Mouse (Mus musculus): Measurements from ENCODE around the gene Ctu1. TPM values are rescaled to one million over a fixed set of nuclear protein-coding genes. Genes with fewer than 3 reads are reported as not detected.
A peak's percentile ranks its signal among the peaks of the same experiment; 100 is the strongest.
"Not testable (repeated sequence)": the region's sequence is repeated elsewhere in the genome, so short reads cannot be mapped to it uniquely, and the experiment has no call there.

Gene Ctu1
- polyA plus RNA-seq, 1 experiment, result 25.4 TPM

DNA sequence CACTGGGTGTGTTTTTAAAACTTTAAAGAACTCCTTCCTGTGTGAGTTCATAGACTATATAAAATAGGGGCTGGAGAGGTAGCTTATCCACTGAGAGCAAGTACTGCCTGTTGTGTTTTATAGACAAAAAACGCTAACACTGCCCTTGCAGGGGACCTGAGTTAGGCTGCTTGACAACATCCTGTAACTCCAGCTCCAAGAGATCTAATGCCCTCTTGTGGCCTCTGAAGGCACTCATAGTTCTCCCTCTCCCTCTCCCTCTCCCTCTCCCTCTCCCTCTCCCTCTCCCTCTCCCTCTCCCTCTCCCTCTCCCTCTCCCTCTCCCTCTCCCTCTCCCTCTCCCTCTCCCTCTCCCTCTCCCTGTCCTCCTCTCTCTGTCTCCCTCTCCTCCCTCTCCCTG is 10.7 kb downstream of the Ctu1 start:
- DNase-seq (ENCODE audit: low read depth), result not testable (repeated sequence)
- peak; percentile 30; the same call in 1 of the 2 replicates for TF ChIP-seq CTCF (IDR thresholded peaks at IDR 0.05; ENCODE audit: borderline replicate concordance, extremely low read depth, insufficient read depth, insufficient read length)

DNA sequence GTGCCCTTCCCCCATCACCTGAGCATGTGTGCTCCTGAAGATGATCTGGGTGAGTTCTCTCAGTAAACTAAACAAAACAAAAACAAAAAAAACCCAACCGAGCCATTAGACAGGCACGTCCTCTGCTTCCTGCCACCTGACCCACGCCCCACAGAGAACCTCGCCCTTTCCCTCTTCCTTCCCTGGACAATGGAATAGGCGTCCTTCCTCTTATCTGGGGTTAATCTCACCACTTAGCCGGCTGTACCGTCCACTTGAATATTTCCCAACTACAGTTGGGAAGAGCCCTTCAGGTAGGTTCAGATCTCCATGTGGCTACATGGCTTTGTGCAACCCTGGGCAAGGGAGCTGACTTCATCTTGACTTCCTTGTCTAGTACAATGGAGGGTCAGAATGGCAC is 13.3 kb downstream of the Ctu1 start:
- TF ChIP-seq POLR2A (IDR thresholded peaks at IDR 0.05; ENCODE audit: borderline replicate concordance, extremely low read depth, insufficient read depth, insufficient read length, poor library complexity, severe bottlenecking), result no peak
- TF ChIP-seq CTCF (IDR thresholded peaks at IDR 0.05; ENCODE audit: borderline replicate concordance, extremely low read depth, insufficient read depth, insufficient read length), result no peak
- no peak for DNase-seq (ENCODE audit: low read depth)

DNA sequence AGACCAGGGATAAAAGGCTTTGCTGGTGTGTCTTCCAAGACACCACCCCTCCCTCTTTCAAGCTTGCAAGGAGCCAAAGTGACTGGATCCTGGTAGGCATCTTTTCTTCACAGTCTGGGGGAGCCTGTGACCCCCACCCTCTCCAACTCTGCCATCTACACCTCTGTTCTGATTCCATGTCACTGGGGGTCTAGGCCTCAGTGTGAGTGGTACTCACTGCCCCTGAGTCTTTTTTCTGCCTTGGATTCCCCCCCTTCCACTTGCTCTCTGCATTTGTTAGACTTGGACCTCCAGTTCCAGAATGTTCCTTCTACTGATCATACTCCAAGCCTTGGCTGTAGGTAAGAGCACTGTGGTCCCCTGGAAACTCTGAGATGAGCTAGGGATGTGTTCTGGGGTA is 18.3 kb downstream of the Ctu1 start, which contains the start of gene Klk14:
Klk14 (plus strand) TSS at position 301 of the 400 bp plus-strand sequence.
- no peak for DNase-seq (ENCODE audit: low read depth)
- TF ChIP-seq POLR2A (IDR thresholded peaks at IDR 0.05; ENCODE audit: borderline replicate concordance, extremely low read depth, insufficient read depth, insufficient read length, poor library complexity, severe bottlenecking) (no peak), CTCF (IDR thresholded peaks at IDR 0.05; ENCODE audit: borderline replicate concordance, extremely low read depth, insufficient read depth, insufficient read length) (no peak)

DNA sequence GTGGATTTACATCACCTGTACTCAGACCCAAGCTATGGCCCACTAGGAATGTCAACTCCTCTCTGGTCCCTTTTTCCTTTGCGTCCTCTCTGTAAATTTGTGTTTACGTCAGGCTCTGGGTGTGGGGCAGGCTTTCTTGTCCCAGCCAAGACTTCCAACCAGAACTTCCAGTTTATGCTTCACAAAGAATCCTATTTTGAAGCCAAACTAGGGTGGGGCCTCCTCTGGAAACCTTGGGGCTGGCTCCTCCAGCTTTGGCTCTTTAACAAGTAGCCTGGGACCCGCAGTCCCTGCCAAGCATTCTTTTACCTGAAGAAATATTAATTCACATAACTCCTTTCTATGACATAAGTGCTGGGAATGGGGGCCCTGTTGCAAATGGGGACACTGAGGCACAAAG is 38.2 kb downstream of the Ctu1 start:
- TF ChIP-seq POLR2A (IDR thresholded peaks at IDR 0.05; ENCODE audit: borderline replicate concordance, extremely low read depth, insufficient read depth, insufficient read length, poor library complexity, severe bottlenecking) (no peak), CTCF (IDR thresholded peaks at IDR 0.05; ENCODE audit: borderline replicate concordance, extremely low read depth, insufficient read depth, insufficient read length) (no peak)
- no peak for DNase-seq (ENCODE audit: low read depth)

DNA sequence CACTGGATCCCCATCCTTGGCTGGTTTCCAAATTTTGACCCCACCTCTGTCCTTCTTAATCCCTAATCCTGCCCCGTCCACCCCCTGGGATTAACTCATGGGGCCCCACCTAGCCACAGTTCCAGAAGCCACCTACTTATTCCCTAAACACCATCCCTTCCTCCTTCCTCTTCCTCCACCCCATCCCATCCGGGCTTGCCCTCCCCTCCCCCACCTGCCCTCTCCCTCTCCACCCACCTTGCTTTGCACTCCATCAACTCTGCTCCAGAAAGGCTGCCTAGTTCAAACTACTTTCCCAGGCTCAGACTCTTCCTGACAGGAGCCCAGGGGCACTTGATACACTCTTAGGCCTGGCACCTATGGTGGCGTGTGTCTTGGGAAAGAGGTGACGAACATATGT is 40.5 kb downstream of the Ctu1 start, which contains the start of gene Klk13:
Klk13 (plus strand) TSS at position 301 of the 400 bp plus-strand sequence.
- no peak for TF ChIP-seq POLR2A (IDR thresholded peaks at IDR 0.05; ENCODE audit: borderline replicate concordance, extremely low read depth, insufficient read depth, insufficient read length, poor library complexity, severe bottlenecking)
- no peak for TF ChIP-seq CTCF (IDR thresholded peaks at IDR 0.05; ENCODE audit: borderline replicate concordance, extremely low read depth, insufficient read depth, insufficient read length)
- DNase-seq (ENCODE audit: low read depth), result no peak

DNA sequence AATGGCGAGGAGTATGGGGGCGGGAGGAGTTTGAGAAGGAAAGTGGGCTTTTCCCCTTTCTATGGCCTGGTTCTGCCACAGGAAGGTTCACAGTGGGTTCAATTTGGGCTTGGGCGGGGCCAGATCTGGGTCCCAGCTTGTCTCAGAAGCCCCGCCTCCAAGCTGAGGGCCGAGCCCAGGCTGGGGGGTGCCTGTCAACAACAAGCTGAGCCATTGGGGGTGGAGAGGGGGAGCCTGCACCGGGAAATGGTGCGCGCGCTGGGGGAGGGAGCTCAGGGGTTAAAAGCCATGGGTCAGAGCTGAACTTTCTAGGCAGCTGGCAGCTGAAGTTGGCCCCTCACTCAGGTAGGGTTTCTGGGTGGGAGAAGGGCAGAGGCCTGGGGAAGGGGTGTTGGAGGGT is 41.1 kb downstream of the Ctu1 start:
- no peak for DNase-seq (ENCODE audit: low read depth)
- TF ChIP-seq POLR2A (IDR thresholded peaks at IDR 0.05; ENCODE audit: borderline replicate concordance, extremely low read depth, insufficient read depth, insufficient read length, poor library complexity, severe bottlenecking), result no peak
- no peak for TF ChIP-seq CTCF (IDR thresholded peaks at IDR 0.05; ENCODE audit: borderline replicate concordance, extremely low read depth, insufficient read depth, insufficient read length)

DNA sequence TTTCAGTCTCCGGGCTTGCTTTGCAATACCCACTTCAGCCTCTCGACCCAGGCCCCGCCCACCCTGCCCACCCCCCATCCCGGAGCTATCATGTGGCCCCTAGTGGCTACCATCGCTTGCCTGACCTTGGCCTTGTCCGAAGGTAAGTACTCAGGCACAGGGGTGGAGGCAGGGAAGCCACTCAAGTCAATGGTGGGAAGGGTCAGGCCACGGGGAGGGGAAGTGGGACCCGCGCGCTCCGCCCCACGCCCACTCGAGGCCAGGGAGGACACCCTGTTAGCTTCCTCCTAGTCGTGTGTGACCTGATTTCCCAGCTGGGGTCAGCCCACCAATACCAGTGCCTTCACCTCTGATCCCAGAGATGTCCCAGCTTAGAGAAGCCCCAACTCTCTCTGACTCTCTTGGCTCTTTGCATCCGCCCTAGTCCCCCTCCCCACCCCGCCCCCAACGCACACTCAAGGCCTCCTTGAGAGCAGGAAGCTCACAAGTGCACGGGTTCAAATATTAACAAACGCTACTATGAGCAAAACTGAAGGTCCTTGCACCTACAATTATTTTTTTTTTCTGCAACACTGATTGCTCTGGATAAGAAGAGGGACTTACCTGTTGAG is 42.0 kb downstream of the Ctu1 start:
- no peak for TF ChIP-seq POLR2A (IDR thresholded peaks at IDR 0.05; ENCODE audit: borderline replicate concordance, extremely low read depth, insufficient read depth, insufficient read length, poor library complexity, severe bottlenecking)
- TF ChIP-seq CTCF (IDR thresholded peaks at IDR 0.05; ENCODE audit: borderline replicate concordance, extremely low read depth, insufficient read depth, insufficient read length), result no peak
- no peak for DNase-seq (ENCODE audit: low read depth)

Other genes starting within 250 kb of the Ctu1 start
- gene Lim2, start 244.3 kb upstream of the Ctu1 start, polyA plus RNA-seq (2012; rRNA removed), result 0.10 and 0.16 TPM in 2 replicates
- 0.08 TPM in 1 of 2 replicates, not detected in the other for gene Nkg7, start 234.9 kb upstream of the Ctu1 start, polyA plus RNA-seq (2012; rRNA removed)
- gene Cldnd2, start 231.2 kb upstream of the Ctu1 start, polyA plus RNA-seq (2012; rRNA removed), result not detected in 2 replicates
- gene Etfb, start 227.9 kb upstream of the Ctu1 start, polyA plus RNA-seq (2012; rRNA removed), result 69.0 and 71.0 TPM in 2 replicates
- 1.2 and 1.3 TPM in 2 replicates for gene Gm45233, start 227.9 kb upstream of the Ctu1 start, polyA plus RNA-seq (2012; rRNA removed)
- gene Vsig10l, start 208.9 kb upstream of the Ctu1 start, polyA plus RNA-seq (2012; rRNA removed), result 7.0 and 9.5 TPM in 2 replicates
- gene Iglon5, start 181.9 kb upstream of the Ctu1 start, polyA plus RNA-seq (2012; rRNA removed), result 96.2 and 140 TPM in 2 replicates
- 0.04 TPM in 1 of 2 replicates, not detected in the other for gene 4931406B18Rik, start 166.1 kb upstream of the Ctu1 start, polyA plus RNA-seq (2012; rRNA removed)
- 1.5 and 1.7 TPM in 2 replicates for gene Cd33, start 127.6 kb upstream of the Ctu1 start, polyA plus RNA-seq (2012; rRNA removed)
- 10.8 and 11.8 TPM in 2 replicates for gene Zfp658, start 109.8 kb upstream of the Ctu1 start, polyA plus RNA-seq (2012; rRNA removed)
- gene Zfp719, start 92.4 kb upstream of the Ctu1 start, polyA plus RNA-seq (2012; rRNA removed), result 7.6 and 9.2 TPM in 2 replicates
- 0.47 and 0.57 TPM in 2 replicates for gene Zfp819, start 64.8 kb upstream of the Ctu1 start, polyA plus RNA-seq (2012; rRNA removed)
- gene Ceacam18, start 37.3 kb upstream of the Ctu1 start, polyA plus RNA-seq (2012; rRNA removed), result 0.05 TPM in 1 of 2 replicates, not detected in the other
- 0.19 and 0.27 TPM in 2 replicates for gene Siglece, start 11.9 kb upstream of the Ctu1 start, polyA plus RNA-seq (2012; rRNA removed)
- 0.11 and 0.16 TPM in 2 replicates for gene Klk14, start 18.4 kb downstream of the Ctu1 start, polyA plus RNA-seq (2012; rRNA removed)
- 0.04 and 0.14 TPM in 2 replicates for gene Klk13, start 40.6 kb downstream of the Ctu1 start, polyA plus RNA-seq (2012; rRNA removed)
- gene Klk12, start 96.9 kb downstream of the Ctu1 start, polyA plus RNA-seq (2012; rRNA removed), result not detected in 2 replicates
- 0.35 TPM in 1 of 2 replicates, not detected in the other for gene Klk11, start 102.6 kb downstream of the Ctu1 start, polyA plus RNA-seq (2012; rRNA removed)
- 0.21 and 0.49 TPM in 2 replicates for gene Klk10, start 109.0 kb downstream of the Ctu1 start, polyA plus RNA-seq (2012; rRNA removed)
- gene Klk9, start 119.9 kb downstream of the Ctu1 start, polyA plus RNA-seq (2012; rRNA removed), result not detected in 2 replicates
- 3.2 and 4.8 TPM in 2 replicates for gene Klk8, start 125.6 kb downstream of the Ctu1 start, polyA plus RNA-seq (2012; rRNA removed)
- gene Klk7, start 139.3 kb downstream of the Ctu1 start, polyA plus RNA-seq (2012; rRNA removed), result 0.05 and 0.08 TPM in 2 replicates
- gene Klk6, start 152.5 kb downstream of the Ctu1 start, polyA plus RNA-seq (2012; rRNA removed), result not detected in 2 replicates
- not detected in 2 replicates for gene Klk5, start 170.0 kb downstream of the Ctu1 start, polyA plus RNA-seq (2012; rRNA removed)
- gene Klk4, start 209.1 kb downstream of the Ctu1 start, polyA plus RNA-seq (2012; rRNA removed), result 0.39 and 0.93 TPM in 2 replicates